Mouse (Mus musculus) heart, embryonic 13.5 days (tissue): ENCODE data around the gene Exoc2. TPM values are rescaled to one million over a fixed set of nuclear protein-coding genes. Genes with fewer than 3 reads are reported as not detected.

Source experiments
- ATAC-seq: fragments of 200-750 bp; cut with Nextera tagmentation; 2 replicates; pipeline ENCODE4 v1.8.0; 2017; ENCODE audit warnings: moderate TSS enrichment; ENCODE audit not compliant: insufficient number of reproducible peaks, low FRiP score, low TSS enrichment; ENCODE audit errors: extremely low read depth
- H3K27ac ChIP-seq: fragments of 300-500 bp; sonication (generic); replicated peaks from 2 replicates; pipeline ENCODE4 v1.5.1; 2015; ENCODE audit warnings: moderate library complexity, mild to moderate bottlenecking, inconsistent platforms
- H3K27me3 ChIP-seq: fragments of 300-500 bp; sonication (generic); replicated peaks from 2 replicates; pipeline ENCODE4 v1.6.1; 2015; ENCODE audit warnings: mild to moderate bottlenecking, inconsistent platforms
- H3K36me3 ChIP-seq: fragments of 300-500 bp; sonication (generic); 2 replicates; pipeline ENCODE4 v1.6.1; 2015; ENCODE audit warnings: mild to moderate bottlenecking, inconsistent platforms
- H3K4me1 ChIP-seq: fragments of 300-500 bp; sonication (generic); 2 replicates; pipeline ENCODE4 v1.6.1; 2015; ENCODE audit warnings: inconsistent platforms
- H3K4me2 ChIP-seq: fragments of 300-500 bp; sonication (generic); 2 replicates; pipeline ENCODE4 v1.6.1; 2015; ENCODE audit warnings: inconsistent platforms, mild to moderate bottlenecking, moderate library complexity
- H3K4me3 ChIP-seq: fragments of 300-500 bp; sonication (generic); 2 replicates; pipeline ENCODE4 v1.5.1; 2015; ENCODE audit warnings: moderate library complexity, mild to moderate bottlenecking, inconsistent platforms
- H3K9ac ChIP-seq: fragments of 300-500 bp; sonication (generic); 2 replicates; pipeline ENCODE4 v1.6.1; 2015; ENCODE audit warnings: inconsistent platforms, mild to moderate bottlenecking, moderate library complexity
- H3K9me3 ChIP-seq: fragments of 300-500 bp; sonication (generic); 2 replicates; pipeline ENCODE4 v1.6.1; 2016; ENCODE audit warnings: inconsistent platforms
- WGBS: fragments of 180-500 bp; shearing (Covaris S2); methylation state at CpG from one replicate; pipeline ENCODE4 v1.1.7; 2015; ENCODE audit warnings: mixed read lengths; 5-methylcytosine and 5-hydroxymethylcytosine counted together
- polyA plus RNA-seq: library from polyadenylated mRNA; unstranded; fragments of >200 nt; fragmentation: Nextera tagmentation; extraction: Ambion mirVana; gene quantifications from 2 replicates; pipeline ENCODE4 v1.2.1, GENCODE M21; 2015

Exoc2 gene
- polyA plus RNA-seq, 1 experiment from 2014 or later: 20.1 TPM

DNA sequence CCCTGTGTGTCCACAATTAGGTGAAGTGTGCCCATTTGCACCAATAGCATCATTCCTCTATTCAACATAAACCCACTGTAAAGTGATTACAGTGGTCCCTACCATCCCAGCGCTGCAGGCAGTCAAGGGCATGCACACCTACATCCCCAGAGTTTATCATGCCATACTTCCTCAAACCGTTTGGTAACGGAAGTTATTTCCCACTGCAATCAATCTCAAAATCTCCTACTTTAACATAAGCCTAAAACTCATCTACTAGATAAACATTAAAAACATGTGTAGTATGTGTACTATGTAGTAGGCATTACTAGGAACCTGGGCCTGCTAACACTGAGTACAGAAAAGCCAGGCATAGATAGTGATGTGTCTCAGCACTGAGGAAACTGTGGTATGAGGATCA lies 2.8 kb downstream of the Exoc2 start:
- Histone ChIP-seq H3K9ac (no peak overlapping the region), H3K9me3 (no peaks in the 10 kb centered on the region), H3K4me1 (peaks cover 40% of the 10 kb centered on the region), H3K27me3 (no peaks in the 10 kb centered on the region; the same call in 1 of the 2 replicates), H3K4me3 (no peak overlapping the region), H3K36me3 (no peaks in the 10 kb centered on the region), H3K27ac (no peak overlapping the region), H3K4me2 (no peak overlapping the region)
- 85% methylated on average over 3 of the region's 3 CpGs for WGBS
- ATAC-seq: no peak

DNA sequence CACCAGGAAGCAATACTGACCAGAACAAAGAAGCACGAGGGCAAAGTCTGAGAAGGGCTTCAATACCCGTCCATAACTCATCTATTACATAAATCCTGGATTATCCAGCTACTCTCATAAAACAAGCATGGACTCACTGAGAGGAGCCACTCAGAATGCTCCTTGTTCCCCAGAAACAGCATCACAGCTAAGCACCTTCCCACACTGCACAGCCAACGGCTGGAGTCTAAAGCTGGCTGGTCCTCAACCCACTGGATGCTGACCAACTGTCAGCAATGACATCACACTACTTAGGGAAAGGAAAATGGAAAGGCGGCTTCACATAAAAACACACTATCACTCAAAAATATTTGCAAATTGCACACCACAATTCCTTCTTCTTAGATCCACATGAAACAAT lies 5.6 kb downstream of the Exoc2 start:
- Histone ChIP-seq H3K36me3 (no peaks in the 10 kb centered on the region), H3K4me3 (no peak overlapping the region), H3K4me2 (no peak overlapping the region), H3K4me1 (peaks cover 40% of the 10 kb centered on the region), H3K27me3 (no peaks in the 10 kb centered on the region), H3K9ac (no peak overlapping the region), H3K9me3 (no peaks in the 10 kb centered on the region), H3K27ac (no peak overlapping the region)
- 63% methylated on average over 4 of the region's 4 CpGs for WGBS
- ATAC-seq: no peak

DNA sequence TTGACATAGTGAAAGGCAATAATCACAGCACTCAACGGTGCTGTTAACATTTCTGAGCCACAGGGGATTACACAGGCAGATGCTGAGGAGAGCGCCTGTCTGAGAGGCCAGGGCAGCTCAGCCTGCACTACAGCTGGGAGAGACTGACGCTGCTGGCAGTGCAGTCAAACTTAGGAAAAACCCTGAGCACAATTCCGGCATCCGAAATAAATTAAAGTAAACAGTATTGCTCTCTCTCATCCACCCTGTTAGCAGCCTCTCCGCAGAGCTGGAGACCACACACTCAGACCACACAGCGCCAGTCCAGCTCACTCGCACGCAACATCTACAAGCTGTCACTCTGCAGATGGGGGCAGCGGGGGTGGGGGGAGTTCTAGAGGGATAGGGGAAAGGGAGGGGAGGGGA lies 7.4 kb downstream of the Exoc2 start:
- Histone ChIP-seq H3K27me3 (no peaks in the 10 kb centered on the region), H3K9me3 (no peaks in the 10 kb centered on the region), H3K4me2 (peak overlapping the region; percentile 56), H3K9ac (peak overlapping the region; percentile 51; the same call in 1 of the 2 replicates), H3K4me3 (no peak overlapping the region; the same call in 1 of the 2 replicates), H3K27ac (no peak overlapping the region), H3K36me3 (no peaks in the 10 kb centered on the region), H3K4me1 (peaks cover 31% of the 10 kb centered on the region)
- WGBS: 24% methylated on average over 10 of the region's 10 CpGs
- ATAC-seq: no peak

DNA sequence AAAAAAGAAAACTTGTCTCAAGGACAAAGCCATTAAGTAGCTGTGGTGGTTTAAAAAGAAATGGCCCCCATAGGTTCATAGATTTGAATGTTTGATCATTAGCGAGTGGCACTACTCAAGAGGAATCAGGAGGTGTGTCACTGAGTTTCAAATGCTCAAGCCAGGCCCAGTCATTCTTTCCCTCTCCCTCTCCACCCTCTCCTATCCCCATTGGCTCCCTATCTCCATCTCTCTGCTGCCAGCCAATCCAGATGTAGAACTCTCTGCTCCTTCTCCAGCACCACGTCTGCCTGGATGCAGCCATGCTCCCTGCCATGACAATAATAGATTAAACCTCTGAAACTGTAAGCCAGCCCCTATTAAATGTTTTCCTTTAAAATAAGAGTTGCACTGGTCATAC lies 12.0 kb downstream of the Exoc2 start:
- Histone ChIP-seq H3K27ac (no peak overlapping the region), H3K4me1 (peaks cover 13% of the 10 kb centered on the region), H3K4me2 (no peak overlapping the region), H3K9ac (no peak overlapping the region), H3K27me3 (no peaks in the 10 kb centered on the region), H3K4me3 (no peak overlapping the region), H3K36me3 (peaks cover 3% of the 10 kb centered on the region; the same call in 1 of the 2 replicates), H3K9me3 (no peaks in the 10 kb centered on the region)
- 56% methylated on average over 2 of the region's 2 CpGs for WGBS
- ATAC-seq: no peak

DNA sequence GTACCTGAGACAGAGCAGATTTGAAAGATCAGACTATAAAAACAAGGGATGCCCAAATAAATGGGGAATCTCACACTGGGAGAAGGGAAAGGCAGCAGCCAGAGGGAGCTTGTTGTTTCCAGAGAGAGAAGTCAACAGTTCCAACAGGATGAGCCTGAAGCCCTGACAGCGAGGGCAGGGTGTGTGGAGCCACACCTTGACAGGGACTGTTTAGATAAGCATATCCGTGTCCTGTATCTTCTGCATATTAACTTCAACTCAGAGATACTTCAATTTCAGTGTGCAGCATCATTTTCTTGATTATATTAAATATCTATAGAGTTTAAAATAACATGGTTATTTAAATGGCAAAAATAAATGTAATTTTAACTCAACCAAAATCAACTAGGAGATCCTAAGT lies 13.2 kb downstream of the Exoc2 start:
- ATAC-seq: no peak
- Histone ChIP-seq H3K4me1 (peaks cover 4% of the 10 kb centered on the region), H3K27ac (no peak overlapping the region), H3K9ac (no peak overlapping the region), H3K4me2 (no peak overlapping the region), H3K9me3 (no peaks in the 10 kb centered on the region), H3K27me3 (no peaks in the 10 kb centered on the region), H3K4me3 (no peak overlapping the region), H3K36me3 (peaks cover 3% of the 10 kb centered on the region; the same call in 1 of the 2 replicates)
- 67% methylated on average over 2 of the region's 2 CpGs for WGBS

DNA sequence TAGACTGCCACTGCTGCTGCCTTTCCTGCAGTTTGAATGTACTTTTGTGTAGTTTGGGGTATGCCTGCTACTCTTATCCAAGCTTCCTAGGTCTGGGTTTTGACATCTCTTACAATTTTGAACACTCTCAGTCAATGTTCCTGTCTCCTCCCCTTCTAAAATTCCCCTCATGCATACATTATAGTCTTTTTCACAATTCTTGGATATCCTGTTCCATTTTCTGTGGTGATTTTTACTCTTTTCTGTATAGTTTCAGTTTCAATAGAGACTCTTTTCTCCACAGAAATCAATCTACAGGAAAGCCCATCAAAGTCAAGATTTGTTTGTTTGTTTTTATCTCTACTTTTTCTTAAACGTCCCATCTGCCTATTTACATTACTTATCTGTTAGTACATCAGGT lies 20.3 kb downstream of the Exoc2 start:
- H3K27ac ChIP-seq: no peak overlapping the region
- no peaks in the 10 kb centered on the region for H3K27me3 ChIP-seq
- no peaks in the 10 kb centered on the region for H3K36me3 ChIP-seq
- H3K4me2 ChIP-seq: no peak overlapping the region
- H3K4me3 ChIP-seq: no peak overlapping the region
- ATAC-seq: no peak
- H3K9me3 ChIP-seq: no peaks in the 10 kb centered on the region; the same call in 1 of the 2 replicates
- no peak overlapping the region for H3K9ac ChIP-seq
- peaks cover 4% of the 10 kb centered on the region; the same call in 1 of the 2 replicates for H3K4me1 ChIP-seq
- 38% methylated on average over 1 of the region's 1 CpGs for WGBS

DNA sequence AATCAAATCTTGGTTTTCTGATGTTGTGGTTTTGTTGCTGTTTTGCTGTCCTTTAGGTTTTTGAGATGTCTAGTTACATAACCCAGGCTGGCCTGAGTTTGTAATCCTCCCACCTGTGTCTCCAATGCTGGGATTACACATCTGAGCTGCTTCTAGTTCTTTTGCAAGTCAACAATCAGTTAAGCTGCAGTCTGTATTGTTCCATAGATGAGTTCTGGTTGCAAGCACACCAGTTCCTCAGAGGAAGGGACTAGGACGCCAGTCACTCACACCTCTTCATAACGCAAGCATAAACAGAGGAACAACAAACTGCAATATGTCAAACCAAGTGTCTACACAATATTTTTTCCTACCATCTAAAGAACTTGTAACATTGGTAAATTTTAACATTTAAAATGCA lies 21.8 kb downstream of the Exoc2 start:
- 80% methylated on average over 2 of the region's 2 CpGs for WGBS
- H3K27me3 ChIP-seq: no peaks in the 10 kb centered on the region
- H3K9ac ChIP-seq: no peak overlapping the region
- no peak for ATAC-seq
- H3K4me3 ChIP-seq: no peak overlapping the region
- H3K4me2 ChIP-seq: no peak overlapping the region
- peaks cover 15% of the 10 kb centered on the region for H3K4me1 ChIP-seq
- H3K9me3 ChIP-seq: no peaks in the 10 kb centered on the region; the same call in 1 of the 2 replicates
- H3K36me3 ChIP-seq: peaks cover 4% of the 10 kb centered on the region; the same call in 1 of the 2 replicates
- H3K27ac ChIP-seq: no peak overlapping the region

DNA sequence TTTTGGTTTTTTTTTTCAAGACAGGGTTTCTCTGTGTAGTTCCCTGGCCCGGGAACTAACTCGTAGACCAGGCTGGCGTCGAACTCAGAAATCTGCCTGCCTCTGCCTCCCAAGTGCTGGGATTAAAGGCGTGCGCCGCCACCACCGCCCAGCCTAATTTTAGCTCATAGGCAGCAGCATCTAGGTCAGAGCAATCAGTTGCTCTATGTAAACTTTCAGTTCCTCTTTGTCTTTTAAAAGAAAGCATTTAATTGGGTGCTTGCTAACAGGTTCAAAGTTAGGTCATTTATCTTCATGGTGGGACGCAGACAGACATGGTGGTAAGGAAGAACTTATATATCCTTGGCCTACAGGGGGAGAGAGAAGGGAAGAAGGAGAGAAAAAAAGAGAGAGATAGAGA lies 24.7 kb downstream of the Exoc2 start:
- Histone ChIP-seq H3K9me3 (no peaks in the 10 kb centered on the region), H3K36me3 (peaks cover 5% of the 10 kb centered on the region; the same call in 1 of the 2 replicates)

DNA sequence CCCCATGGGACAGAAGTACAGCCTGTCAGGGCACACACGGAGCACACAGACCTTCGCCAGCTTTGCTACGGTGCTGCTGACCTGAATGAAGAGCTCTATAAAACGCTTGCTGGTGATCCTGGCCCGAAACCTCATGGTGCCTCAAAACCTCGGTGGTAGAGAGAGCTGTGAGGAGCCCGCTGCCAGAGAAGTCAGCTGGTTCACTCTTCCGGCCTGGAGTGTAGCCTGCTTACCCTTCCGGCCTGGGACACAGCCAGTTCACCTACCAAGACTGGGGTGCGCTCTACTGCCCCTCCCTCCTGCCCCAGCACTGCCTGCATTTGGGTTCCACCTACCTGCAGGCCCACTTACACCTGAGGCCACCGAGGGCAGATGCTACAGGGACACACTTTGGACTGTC lies 26.4 kb downstream of the Exoc2 start, which contains the start of gene Hus1b:
Hus1b (minus strand) TSS at position 220 of the 400 bp plus-strand sequence.
- Histone ChIP-seq H3K4me3 (no peak within 1 kb of the TSS), H3K27ac (no peak within 1 kb of the TSS), H3K27me3 (no peaks in the 10 kb centered on the region), H3K36me3 (peaks cover 5% of the 10 kb centered on the region; the same call in 1 of the 2 replicates), H3K4me2 (no peak within 1 kb of the TSS), H3K9ac (no peak within 1 kb of the TSS), H3K9me3 (no peaks in the 10 kb centered on the region), H3K4me1 (peaks cover 23% of the 10 kb centered on the region)
- no peak for ATAC-seq
- WGBS: 87% methylated on average over 11 of the region's 11 CpGs

More for the DNA sequence above, 24.7 kb downstream of the Exoc2 start:
- peaks cover 23% of the 10 kb centered on the region for H3K4me1 ChIP-seq
- no peaks in the 10 kb centered on the region for H3K27me3 ChIP-seq
- WGBS: 94% methylated on average over 9 of the region's 9 CpGs
- H3K27ac ChIP-seq: no peak overlapping the region
- no peak overlapping the region for H3K9ac ChIP-seq
- no peak for ATAC-seq
- H3K4me3 ChIP-seq: no peak overlapping the region
- no peak overlapping the region for H3K4me2 ChIP-seq

DNA sequence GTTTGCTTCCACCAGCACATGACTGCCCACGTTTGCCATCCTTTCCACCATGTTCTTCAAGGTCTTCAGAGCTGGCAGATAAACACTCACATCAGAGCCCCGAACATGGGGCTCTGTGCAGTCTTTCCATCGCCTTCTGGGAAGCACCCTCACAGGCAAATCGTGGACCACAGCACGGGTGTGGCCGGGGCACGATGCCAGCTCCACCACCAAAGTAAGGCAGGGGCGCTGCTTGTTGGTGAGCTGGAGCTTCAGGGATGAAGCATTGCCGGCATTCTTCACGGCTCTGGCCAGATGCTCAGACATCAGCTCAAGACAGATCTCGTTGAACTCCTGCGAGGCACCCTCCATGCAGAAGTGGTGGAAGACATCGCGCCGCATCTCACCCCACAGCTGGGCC lies 26.8 kb downstream of the Exoc2 start:
- Histone ChIP-seq H3K9ac (no peak overlapping the region), H3K27me3 (no peaks in the 10 kb centered on the region), H3K4me1 (peaks cover 23% of the 10 kb centered on the region), H3K9me3 (no peaks in the 10 kb centered on the region), H3K4me2 (no peak overlapping the region), H3K4me3 (no peak overlapping the region), H3K36me3 (peaks cover 5% of the 10 kb centered on the region; the same call in 1 of the 2 replicates), H3K27ac (no peak overlapping the region)
- ATAC-seq: no peak
- WGBS: 80% methylated on average over 15 of the region's 15 CpGs

DNA sequence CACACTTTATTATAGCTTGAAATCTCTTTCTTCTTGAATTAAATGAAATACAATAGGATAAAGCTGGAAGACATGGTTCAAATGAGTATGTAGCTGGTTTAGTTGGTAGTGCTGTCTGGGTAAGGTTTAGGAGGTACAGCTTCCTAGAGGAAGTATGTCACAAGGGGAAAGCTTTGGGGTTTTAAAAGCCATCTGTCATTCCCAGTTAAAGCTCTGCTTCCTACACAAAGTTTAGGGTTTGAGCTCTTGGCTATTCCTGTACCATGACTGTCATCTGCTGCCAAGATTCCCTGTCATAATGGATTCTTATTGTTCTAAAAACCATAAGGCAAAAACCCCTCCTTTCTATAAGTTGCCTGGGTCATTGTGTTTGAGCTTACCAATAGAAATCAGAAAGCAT lies 28.1 kb downstream of the Exoc2 start:
- H3K36me3 ChIP-seq: peaks cover 5% of the 10 kb centered on the region; the same call in 1 of the 2 replicates
- H3K4me2 ChIP-seq: no peak overlapping the region
- ATAC-seq: no peak
- no peak overlapping the region for H3K4me3 ChIP-seq
- 0 out of 2 replicates have a peak overlapping the region, but pooled peaks have one; percentile 2 for H3K27ac ChIP-seq
- no peak overlapping the region for H3K9ac ChIP-seq
- H3K27me3 ChIP-seq: no peaks in the 10 kb centered on the region
- no peaks in the 10 kb centered on the region for H3K9me3 ChIP-seq
- peaks cover 23% of the 10 kb centered on the region for H3K4me1 ChIP-seq

DNA sequence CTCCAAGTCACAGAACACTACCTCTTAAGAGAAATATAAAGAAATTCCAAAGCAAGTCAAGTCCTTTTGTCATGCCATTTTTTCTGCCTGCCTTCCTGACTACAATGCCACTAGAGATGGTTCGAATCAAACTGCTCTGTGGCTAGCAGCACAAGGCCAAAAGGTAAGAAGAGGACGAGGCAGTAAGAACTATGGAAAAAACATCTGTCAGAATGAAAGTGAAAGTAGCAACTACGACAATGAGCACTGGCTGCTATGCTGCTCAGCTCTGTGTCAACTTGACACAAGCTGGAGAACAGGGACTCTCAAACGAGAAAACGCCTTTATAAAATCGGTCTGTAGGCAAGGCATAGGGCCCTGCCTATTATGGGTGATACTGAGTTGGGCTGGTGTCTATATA lies 40.9 kb downstream of the Exoc2 start:
- H3K9ac ChIP-seq: no peak overlapping the region
- no peaks in the 10 kb centered on the region for H3K9me3 ChIP-seq
- H3K27ac ChIP-seq: no peak overlapping the region
- H3K4me3 ChIP-seq: no peak overlapping the region
- peaks cover 13% of the 10 kb centered on the region for H3K36me3 ChIP-seq
- no peak overlapping the region for H3K4me2 ChIP-seq
- no peaks in the 10 kb centered on the region for H3K27me3 ChIP-seq
- no peaks in the 10 kb centered on the region for H3K4me1 ChIP-seq
- no peak for ATAC-seq
- WGBS: 81% methylated on average over 6 of the region's 6 CpGs
